Mouse (Mus musculus) heart, postnatal 4 days (tissue): ENCODE measurements around the gene Ulbp1. TPM values are rescaled to one million over a fixed set of nuclear protein-coding genes. Genes with fewer than 3 reads are reported as not detected.
A peak's percentile ranks its signal among the peaks of the same experiment; 100 is the strongest.
"Not testable (repeated sequence)": the region's sequence is repeated elsewhere in the genome, so short reads cannot be mapped to it uniquely, and the experiment has no call there.

ENCODE experiments used
- DNase-seq: peaks from one replicate; pipeline ENCODE4 v3.0.0; 2021
- total RNA-seq, 2 experiments: library from RNA; stranded (reverse); gene quantifications; 2 replicates each; pipeline ENCODE4 v1.2.3; 2021

Ulbp1 gene
- total RNA-seq = 10 to 100 TPM; 56.3 to 62.6 TPM

DNA sequence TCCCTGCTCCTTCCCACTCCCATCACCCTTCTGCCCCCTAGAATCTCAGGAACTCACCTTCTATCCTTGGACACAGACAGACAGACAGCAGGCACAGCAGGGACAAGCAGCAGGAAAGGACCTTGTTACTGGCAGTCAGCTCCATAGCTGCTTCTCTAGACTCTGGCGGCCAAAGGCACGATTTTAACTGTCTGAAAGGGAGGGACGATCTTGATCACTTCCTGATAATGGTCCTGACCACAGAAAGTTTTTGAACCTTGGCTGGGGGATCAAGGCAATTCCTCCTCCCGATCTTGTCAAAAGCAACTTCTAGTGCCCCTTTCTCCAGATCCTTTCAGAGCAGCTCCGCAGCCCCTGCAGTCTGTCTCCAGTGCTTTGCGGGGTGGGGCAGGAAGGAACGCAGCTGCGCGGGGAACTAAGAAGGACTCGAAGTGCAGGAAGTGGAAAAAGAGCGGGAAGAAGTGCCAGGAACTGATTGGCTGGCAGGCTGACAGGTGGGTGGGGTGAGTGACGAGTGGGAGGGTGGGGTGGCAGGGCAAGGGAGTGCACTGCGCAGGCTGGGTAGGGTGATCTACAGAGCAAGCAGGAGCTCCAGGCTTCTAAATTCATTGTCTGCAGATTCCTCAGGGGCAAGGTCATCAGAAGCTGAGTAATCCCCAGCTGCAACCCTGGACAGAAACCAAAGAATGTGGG lies at the start of gene Ulbp1:
Ulbp1 (minus strand) TSS at position 442 of the 693 bp plus-strand sequence.
- DNase-seq = peak; percentile 90

DNA sequence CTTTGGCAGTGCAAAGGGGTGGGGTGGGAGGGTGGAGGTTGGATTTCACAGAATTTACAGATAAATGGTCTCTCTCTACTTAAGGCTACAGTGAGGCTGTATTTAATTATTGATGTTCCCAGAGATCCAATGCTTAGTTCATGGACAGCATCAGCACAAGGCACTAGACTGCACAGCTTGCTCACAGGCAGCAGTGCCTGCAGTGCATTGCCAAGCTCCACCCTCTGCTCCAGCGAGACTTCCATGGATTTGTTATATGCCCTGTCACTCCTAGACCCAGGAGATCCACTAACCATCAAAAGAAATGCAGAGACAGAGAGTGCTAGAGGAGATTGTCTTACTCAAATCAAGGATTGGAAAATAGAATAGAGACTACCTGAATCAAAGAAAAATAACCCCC lies 24.7 kb upstream of the Ulbp1 start:
- DNase-seq = not testable (repeated sequence)

DNA sequence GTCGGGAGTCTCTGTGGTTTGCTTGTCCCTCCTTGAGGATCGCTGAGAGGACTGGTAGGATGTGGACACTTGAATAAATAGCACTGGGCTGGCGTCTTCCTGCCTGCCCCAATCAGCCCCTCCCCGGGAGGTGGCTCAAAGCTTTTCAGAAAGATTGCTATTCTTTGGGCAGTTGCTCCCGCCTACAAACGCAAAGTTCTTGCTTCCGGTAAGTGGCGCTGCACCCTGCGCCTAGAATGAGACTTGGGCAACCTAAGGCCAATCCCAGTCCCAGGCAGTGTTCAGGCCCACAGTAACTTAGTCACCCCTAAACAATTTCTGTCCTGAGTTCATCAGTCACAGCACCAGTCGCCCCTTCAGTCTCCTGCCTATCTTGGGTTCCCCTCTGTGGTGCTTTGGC lies 18.9 kb upstream of the Ulbp1 start:
- not testable (repeated sequence) for DNase-seq

DNA sequence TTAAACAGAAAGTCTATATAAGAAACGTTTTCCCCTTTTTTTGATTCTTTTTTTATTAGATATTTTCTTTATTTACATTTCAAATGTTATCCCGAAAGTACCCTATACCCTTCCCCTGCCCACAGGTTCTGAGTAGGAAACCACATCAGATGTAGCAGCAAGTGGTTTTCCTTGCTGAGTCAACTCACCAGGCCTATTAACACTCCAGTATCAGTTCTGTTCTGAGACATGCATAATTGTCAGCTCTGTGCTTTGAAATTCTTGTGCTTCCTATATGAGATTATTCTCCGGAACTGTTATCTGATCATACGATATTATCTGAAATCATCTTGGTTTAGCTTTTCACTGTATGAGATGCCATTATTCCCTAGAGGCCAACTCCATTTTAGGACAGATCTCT lies 10.2 kb upstream of the Ulbp1 start:
- no peak for DNase-seq

DNA sequence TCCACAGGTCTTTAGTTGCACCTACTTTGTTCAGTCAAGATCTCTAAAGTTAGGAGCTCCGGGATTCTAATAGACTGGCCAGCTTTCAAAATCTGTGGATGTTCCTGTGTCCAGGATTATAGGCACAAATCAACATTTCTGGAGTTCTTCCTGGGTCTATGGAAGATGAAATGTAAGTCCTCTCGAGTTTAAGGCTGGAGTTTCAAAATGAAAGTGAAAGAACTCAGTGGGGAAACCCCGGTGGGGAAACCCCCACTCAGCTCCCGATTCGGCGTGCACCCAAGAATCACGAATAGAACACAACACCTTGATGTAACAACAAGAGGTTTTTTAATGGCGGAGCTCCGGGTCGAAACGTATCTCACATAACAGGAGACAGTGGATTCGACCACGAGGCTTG lies 787 bp upstream of the Ulbp1 start:
- not testable (repeated sequence) for DNase-seq

DNA sequence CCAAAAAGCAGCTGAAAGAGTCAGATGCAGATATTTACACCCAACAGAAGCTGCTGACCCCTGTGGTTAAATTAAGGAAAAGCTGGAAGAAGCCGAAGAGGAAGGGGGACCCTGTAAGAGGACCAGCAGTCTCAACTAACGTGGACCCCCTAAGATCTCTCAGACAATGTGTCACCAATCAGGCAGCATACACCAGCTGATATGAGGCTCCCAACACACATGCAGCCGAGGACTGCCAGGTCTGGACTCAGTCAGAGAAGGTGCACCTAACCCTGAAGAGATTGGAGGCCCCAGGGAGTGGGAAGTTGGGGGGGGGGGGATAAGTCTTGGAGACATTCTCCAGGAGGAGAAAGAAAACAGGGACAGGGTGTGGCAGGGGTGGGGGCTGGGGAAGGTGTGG lies 1.8 kb downstream of the Ulbp1 start:
- no peak for DNase-seq

DNA sequence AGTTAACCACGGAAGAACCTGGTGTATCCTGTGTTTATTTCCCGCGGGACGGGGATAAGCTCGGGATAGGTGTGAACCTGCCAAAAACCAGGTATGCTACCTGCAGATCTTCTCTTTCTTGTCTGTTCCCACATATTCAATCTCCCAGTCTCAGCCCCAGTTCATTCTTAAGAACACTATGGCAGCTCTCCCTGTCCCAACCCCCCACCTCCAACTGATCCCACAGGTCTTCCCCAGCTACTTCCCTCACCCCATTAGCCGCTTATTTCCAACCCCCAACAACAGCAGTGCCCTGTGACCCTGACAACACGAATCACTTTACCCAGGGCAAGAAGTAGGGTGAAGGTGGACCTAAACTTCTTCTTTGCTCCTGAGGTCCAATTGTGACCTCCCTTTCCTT lies 3.0 kb downstream of the Ulbp1 start:
- no peak for DNase-seq

DNA sequence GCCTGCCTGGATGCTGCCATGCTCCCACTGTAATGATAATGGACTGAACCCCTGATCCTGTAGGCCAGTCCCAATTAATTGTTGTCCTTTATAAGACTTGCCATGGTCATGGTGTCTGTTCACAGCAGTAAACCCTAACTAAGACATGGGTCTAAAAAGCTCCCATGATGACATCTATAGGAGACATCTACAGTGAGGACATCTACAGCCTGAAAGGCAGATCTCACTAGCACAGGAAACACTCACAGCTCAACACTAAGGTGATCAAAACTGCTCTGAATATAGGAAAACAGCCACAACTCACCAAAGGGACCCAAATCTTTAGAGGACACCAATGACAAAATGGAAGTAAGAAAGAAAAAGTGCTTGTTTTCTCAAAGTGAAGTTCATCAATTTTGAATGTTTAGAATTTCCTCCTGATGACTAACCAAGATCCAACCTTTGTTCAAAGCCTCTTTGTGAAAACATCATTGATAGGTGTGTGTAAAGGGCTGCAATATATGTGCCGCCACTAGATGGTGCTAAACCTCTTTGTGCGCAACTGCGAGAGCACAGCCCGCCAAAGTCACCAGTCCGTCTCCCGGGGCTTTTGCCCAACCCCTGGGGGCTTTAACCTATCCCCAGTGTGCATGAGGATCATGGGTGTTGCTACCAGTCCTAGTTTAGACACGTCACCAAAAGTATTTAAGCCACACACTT lies 3.6 kb downstream of the Ulbp1 start:
- peak; percentile 80 for DNase-seq

DNA sequence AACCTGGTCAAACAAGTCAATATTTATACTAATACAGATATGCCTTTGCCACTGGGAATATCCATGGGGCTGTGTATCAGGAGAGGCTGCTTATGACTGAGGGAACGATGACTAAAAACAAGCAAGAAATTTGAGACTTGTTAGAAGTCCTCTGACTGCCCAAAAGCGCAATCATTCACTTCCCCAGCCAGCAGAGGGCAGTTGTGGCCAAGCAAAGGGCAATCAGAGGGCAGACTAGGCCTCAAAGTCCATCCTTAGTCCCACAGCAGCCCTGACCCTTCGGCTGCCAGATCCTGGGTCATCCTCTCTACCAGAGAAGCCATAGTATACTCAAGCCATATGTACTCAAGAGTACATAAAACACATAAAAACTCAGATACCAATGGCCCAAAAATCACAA lies 11.4 kb downstream of the Ulbp1 start:
- no peak for DNase-seq

DNA sequence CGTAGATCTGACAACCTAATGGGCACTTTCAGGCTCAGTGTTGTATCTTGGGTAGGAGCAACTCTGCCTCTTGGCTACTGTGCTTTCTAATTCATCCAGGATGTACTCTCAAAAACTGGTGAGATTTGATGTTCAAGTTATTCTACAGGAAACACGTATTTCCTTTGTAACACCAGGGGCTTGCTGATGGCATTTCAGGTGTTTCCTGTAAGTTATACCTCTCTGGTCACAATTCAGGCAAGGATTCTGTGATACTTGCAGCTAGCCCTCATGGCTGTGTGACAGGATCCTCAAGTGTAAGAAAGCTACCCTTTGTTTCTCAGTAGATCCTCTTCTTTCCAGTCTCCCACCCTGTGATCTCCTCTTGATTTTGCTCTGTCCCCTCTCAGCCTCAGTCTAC lies 34.5 kb downstream of the Ulbp1 start:
- DNase-seq = no peak

DNA sequence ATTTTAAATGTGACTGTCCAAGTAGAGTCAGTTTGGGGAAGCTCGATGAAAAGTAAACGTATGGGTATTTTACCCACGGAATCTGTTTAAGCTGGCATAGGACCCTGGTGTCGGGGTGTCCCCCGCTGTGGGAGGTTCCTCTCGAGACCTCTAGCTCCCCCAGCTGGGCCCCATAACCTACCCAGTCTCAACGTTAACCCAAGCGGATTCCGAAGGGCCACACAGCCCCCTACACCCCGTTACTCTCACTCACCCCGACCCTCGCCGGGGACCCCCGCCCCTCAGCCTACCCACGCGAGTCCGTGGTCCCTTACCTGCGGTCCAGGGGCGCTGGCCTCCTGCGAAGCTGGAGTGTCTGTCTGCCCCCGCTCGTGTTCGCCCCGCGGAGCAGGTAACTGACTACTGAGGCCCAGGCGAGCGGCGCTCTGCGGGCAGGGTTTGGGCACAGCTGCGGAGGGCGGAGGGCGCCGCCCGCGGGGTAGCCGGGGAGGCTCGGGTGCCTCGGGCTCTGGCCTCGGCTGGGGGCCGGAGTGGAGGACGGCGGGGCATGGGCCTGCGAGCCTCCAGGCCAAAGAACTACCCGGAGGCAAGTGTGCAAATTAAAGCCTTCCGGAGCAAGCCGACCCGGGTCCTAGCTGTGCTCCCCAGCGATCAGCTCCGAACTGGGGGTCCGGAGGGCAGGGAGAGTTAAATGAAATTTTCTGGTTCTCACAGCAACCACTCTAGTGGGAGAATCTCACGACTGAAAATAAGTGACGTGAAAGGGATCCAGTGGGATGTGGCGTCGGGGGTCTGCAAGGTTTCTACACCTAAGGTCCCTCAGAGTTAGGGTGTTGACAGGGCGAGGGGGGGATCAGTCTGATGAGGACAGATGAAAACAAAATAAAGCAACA lies 80.0 kb downstream of the Ulbp1 start:
- DNase-seq = no peak

DNA sequence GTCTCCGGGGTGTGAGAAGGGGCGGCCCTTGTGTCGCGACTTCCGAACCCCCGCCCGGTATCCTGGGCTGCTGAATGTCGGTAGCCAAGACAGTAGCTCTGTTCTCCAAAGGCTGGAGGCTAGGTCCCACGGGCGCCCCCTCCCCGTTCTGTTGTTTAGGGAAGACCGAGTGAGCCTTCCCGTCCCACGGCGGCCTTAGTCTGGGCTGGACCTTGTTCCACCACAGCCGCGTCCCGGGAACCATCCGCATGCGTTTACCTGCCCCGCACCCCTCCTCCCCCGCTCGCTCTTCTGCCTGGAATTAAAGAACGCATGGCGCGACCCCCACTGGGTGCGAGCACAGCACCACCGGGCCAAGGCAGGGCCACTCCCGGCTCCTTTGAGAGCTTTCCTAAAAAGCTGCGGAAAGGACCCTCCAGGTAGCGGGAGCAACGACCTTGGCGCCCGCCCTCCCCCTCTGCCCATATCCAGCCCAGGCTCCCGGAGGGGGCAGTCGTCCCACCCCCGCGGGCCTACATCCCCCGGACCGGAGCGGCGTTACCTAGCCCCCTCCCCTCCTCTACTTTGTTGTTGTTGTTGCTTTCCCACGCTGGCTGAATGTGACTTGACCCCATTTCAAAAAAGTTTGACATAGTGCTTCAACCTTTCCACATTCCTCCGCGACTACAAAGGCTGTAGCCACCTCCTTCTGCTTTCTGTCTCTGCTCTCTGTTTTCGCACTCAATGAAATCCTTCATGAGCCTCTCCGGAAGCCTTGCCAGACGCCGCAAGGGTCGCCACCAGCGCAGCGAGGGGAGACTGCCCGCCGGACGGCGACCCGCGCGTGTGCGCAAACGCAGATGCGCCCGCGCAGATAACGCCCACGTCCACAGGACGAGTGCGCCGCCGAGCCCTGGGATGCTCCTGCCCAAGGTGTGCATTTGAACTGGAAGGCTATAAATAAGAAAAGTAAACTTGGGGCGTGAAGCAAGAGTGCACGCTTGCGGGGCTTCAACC lies 81.2 kb downstream of the Ulbp1 start:
- peak; percentile 11 for DNase-seq

DNA sequence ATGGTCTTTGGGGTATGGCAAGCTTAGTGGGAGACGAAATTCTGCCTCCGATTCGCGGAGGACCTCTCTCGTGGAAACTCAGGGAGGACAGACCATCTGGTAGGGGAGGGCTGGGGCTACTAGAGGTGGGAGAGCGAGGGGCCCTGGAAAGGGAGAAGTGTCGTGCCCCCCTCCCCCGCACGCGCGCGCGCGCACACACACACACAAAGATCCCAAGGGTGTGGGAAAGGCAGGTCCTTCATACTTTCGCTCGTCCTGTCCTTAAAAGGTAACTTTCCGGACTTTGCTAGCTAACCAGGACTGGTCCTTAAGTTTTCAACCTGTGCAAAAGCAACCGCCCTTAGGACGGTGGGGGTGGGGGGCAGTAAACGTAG lies 81.9 kb downstream of the Ulbp1 start:
- DNase-seq = peak; percentile 14

DNA sequence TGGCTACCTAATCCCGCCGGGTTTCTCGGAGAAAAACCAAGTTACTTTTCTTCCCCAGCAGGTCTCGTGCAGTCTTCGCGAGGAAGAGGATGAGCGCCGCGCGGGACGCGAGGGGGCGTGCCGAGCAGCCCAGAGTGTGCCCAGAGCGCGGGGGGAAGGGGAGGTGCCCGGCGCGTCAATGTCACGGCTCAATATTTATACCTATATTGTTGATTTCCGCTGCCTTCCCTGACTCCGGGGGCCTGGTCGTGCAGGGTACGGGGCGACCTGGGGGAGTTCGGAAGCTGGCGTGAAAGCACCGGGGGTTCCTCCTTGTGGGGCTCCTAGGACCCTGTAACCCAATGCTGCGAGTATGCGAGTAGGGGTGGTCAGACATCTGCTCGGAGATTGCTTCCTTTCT lies 82.3 kb downstream of the Ulbp1 start:
- DNase-seq = peak; percentile 27

Other genes with a start within 250 kb of the Ulbp1 start
- gene Lrp11, start 116.2 kb upstream of the Ulbp1 start, total RNA-seq = 1 to 10 TPM; 1.4 to 1.5 TPM
- 10 to 100 TPM; 14.8 to 15.5 TPM for gene Nup43, start 193.9 kb upstream of the Ulbp1 start, total RNA-seq
- gene Pcmt1, start 207.5 kb upstream of the Ulbp1 start, total RNA-seq = 100 to 1,000 TPM; 106 to 110 TPM
- 10 to 100 TPM; 22.1 to 24.2 TPM for gene Lats1, start 207.6 kb upstream of the Ulbp1 start, total RNA-seq